Mouse (Mus musculus) gonadal fat pad, adult 2 months (tissue): ENCODE measurements around the gene Ifitm3. TPM values are rescaled to one million over a fixed set of nuclear protein-coding genes. Genes with fewer than 3 reads are reported as not detected.

ENCODE experiments used
- DNase-seq: peaks from one replicate; pipeline ENCODE4 v3.0.0-alpha.2; 2012; ENCODE audit warnings: low read depth
- polyA plus RNA-seq: library from polyadenylated mRNA; depleted of rRNA; stranded (reverse); fragments of >200 nt; gene quantifications from 2 replicates; pipeline ENCODE4 v1.2.3, GENCODE M21; 2012; rRNA removed

The Ifitm3 gene
- polyA plus RNA-seq, 1 experiment = 421 TPM

DNA sequence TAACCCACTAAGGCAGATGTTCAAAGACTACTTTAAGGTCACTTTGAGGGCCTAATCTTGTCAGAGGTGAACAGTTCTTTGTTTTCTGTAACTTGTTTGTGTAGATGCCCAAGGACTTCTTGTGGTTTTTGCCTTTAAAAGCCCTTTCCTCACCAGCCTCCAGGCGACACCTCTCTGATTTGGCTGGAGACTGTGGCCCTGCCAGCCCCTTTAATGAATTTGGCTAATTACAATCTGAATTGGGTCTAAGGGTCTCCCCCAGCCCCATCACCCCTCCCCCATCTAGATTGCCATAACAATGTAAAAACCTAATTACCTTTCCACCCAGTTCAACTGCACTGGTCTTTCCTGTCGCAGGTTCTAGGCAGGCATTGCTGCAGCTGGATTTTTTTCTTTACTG, 47.8 kb downstream of the Ifitm3 start:
- DNase-seq = no peak

DNA sequence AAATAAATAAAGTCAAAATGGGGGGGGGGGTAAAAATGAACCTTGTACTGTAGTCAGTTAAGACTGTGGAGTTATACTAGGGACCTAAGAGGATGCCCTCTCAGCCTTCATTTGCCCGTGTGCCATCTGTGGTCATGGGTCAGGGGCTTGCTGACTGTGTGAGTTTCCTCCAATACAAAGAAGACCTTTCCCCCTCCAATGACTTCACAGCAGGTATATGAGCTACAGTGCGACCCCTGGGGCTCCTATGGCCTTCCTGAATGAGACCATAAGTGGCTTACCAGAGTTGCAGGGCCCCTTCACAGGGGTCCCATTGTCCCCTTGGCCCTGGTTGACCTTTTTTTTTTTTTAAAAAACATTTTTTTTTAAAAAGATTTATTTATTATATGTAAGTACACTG, 49.2 kb downstream of the Ifitm3 start:
- no peak for DNase-seq

DNA sequence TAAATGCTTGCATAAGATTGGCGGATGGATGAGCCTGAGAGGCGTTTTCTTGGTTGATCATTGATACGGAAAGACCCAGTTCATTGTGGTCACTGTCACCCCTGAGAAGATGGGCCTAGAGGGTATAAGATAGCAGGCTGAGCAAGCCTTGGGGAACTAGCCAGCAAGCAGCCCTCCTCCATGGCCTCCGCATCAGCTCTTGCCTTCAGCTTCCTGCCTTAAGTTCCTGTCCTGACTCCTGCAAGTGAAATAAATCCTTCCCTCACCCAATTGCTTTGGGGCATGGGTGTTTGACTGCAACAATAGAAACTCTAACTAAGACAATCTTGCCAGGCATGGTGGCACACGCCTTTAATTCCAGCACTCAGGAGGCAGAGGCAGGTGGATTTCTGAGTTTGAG, 50.5 kb downstream of the Ifitm3 start:
- DNase-seq = no peak

Other genes starting within 250 kb of the Ifitm3 start
- gene Cyp2e1, start 247.0 kb downstream of the Ifitm3 start, polyA plus RNA-seq = 82.4 and 284 TPM in 2 replicates
- 0.68 and 1.2 TPM in 2 replicates for gene Syce1, start 222.9 kb downstream of the Ifitm3 start, polyA plus RNA-seq
- gene Zfp941, start 188.6 kb downstream of the Ifitm3 start, polyA plus RNA-seq = 0.20 and 0.30 TPM in 2 replicates
- 2.0 and 2.1 TPM in 2 replicates for gene Urah, start 175.8 kb downstream of the Ifitm3 start, polyA plus RNA-seq
- 1.6 and 1.8 TPM in 2 replicates for gene Scgb1c1, start 165.2 kb downstream of the Ifitm3 start, polyA plus RNA-seq
- gene Odf3, start 163.0 kb downstream of the Ifitm3 start, polyA plus RNA-seq = 0.74 and 1.2 TPM in 2 replicates
- gene Gm45785, start 154.4 kb downstream of the Ifitm3 start, polyA plus RNA-seq = not detected in 2 replicates
- 103 and 117 TPM in 2 replicates for gene Ric8a, start 153.8 kb downstream of the Ifitm3 start, polyA plus RNA-seq
- gene Bet1l, start 153.2 kb downstream of the Ifitm3 start, polyA plus RNA-seq = 32.0 and 40.0 TPM in 2 replicates
- gene Psmd13, start 128.8 kb downstream of the Ifitm3 start, polyA plus RNA-seq = 68.5 and 81.3 TPM in 2 replicates
- gene Sirt3, start 128.5 kb downstream of the Ifitm3 start, polyA plus RNA-seq = 27.4 and 29.3 TPM in 2 replicates
- gene Cox8b, start 110.3 kb downstream of the Ifitm3 start, polyA plus RNA-seq = 12.1 and 40.0 TPM in 2 replicates
- gene Nlrp6, start 89.9 kb downstream of the Ifitm3 start, polyA plus RNA-seq = 1.2 and 2.3 TPM in 2 replicates
- gene Pgghg, start 69.4 kb downstream of the Ifitm3 start, polyA plus RNA-seq = 25.9 and 33.1 TPM in 2 replicates
- 0.84 and 1.7 TPM in 2 replicates for gene Ifitm5, start 60.5 kb downstream of the Ifitm3 start, polyA plus RNA-seq
- gene Gm45717, start 54.8 kb downstream of the Ifitm3 start, polyA plus RNA-seq = 0.36 and 0.74 TPM in 2 replicates
- gene Ifitm2, start 54.8 kb downstream of the Ifitm3 start, polyA plus RNA-seq = 841 and 986 TPM in 2 replicates
- 73.9 and 89.5 TPM in 2 replicates for gene Ifitm1, start 43.5 kb downstream of the Ifitm3 start, polyA plus RNA-seq
- 10.2 and 16.1 TPM in 2 replicates for gene Ifitm6, start 7.2 kb upstream of the Ifitm3 start, polyA plus RNA-seq
- not detected in 2 replicates for gene Gm17387, start 18.4 kb upstream of the Ifitm3 start, polyA plus RNA-seq
- 7.7 and 8.9 TPM in 2 replicates for gene B4galnt4, start 50.3 kb upstream of the Ifitm3 start, polyA plus RNA-seq
- 21.5 and 23.5 TPM in 2 replicates for gene Pkp3, start 67.4 kb upstream of the Ifitm3 start, polyA plus RNA-seq
- gene Sigirr, start 89.8 kb upstream of the Ifitm3 start, polyA plus RNA-seq = 22.0 and 23.1 TPM in 2 replicates
- 4.1 TPM in 2 replicates for gene Ano9, start 107.0 kb upstream of the Ifitm3 start, polyA plus RNA-seq
- 42.3 and 42.8 TPM in 2 replicates for gene Ptdss2, start 111.6 kb upstream of the Ifitm3 start, polyA plus RNA-seq
- 227 and 260 TPM in 2 replicates for gene Rnh1, start 162.1 kb upstream of the Ifitm3 start, polyA plus RNA-seq
- 78.5 and 89.2 TPM in 2 replicates for gene Hras, start 183.2 kb upstream of the Ifitm3 start, polyA plus RNA-seq
- 12.7 and 12.9 TPM in 2 replicates for gene Lrrc56, start 183.4 kb upstream of the Ifitm3 start, polyA plus RNA-seq
- gene Lmntd2, start 203.3 kb upstream of the Ifitm3 start, polyA plus RNA-seq = 13.0 and 13.1 TPM in 2 replicates
- gene Rassf7, start 205.1 kb upstream of the Ifitm3 start, polyA plus RNA-seq = 60.9 and 68.6 TPM in 2 replicates
- 22.7 and 40.8 TPM in 2 replicates for gene Phrf1, start 218.0 kb upstream of the Ifitm3 start, polyA plus RNA-seq